Mouse (Mus musculus) MEL (cell line): ENCODE measurements around the gene Mypn. TPM values are rescaled to one million over a fixed set of nuclear protein-coding genes. Genes with fewer than 3 reads are reported as not detected.

ENCODE experiments used
- DNase-seq: peaks from one replicate; pipeline ENCODE4 v3.0.0; 2011; ENCODE audit warnings: low read depth, low spot score
- H3K27ac ChIP-seq: 2 replicates; pipeline ENCODE4 v1.5.1; 2012; ENCODE audit warnings: low read depth, mild to moderate bottlenecking, control low read depth, low read length, moderate library complexity; ENCODE audit not compliant: control insufficient read depth
- H3K27me3 ChIP-seq, 2 experiments: fragments of 150-350 bp in 1 of 2; sonication (generic) in 1 of 2; 2 replicates each; pipeline ENCODE4 v1.6.1; 2012; ENCODE audit warnings: low read length in 2 of 2, mild to moderate bottlenecking in 2 of 2, improper control_type of control experiment in 1 of 2, moderate library complexity in 1 of 2; ENCODE audit not compliant: insufficient read depth in 2 of 2, control insufficient read depth in 1 of 2
- H3K36me3 ChIP-seq, 2 experiments: 2 replicates each; pipeline ENCODE4 v1.6.1; 2012 to 2014; ENCODE audit warnings: low read length in 2 of 2, improper control_type of control experiment in 1 of 2, inconsistent platforms in 1 of 2, mild to moderate bottlenecking in 1 of 2; ENCODE audit not compliant: insufficient read depth in 2 of 2, control insufficient read depth in 1 of 2
- H3K4me1 ChIP-seq, 2 experiments: fragments of 150-350 bp in 1 of 2; sonication (generic) in 1 of 2; 2 replicates each; pipeline ENCODE4 v1.6.1; 2012; ENCODE audit warnings: low read length in 2 of 2, improper control_type of control experiment in 1 of 2, mild to moderate bottlenecking in 1 of 2; ENCODE audit not compliant: insufficient read depth in 2 of 2, control insufficient read depth in 1 of 2
- H3K4me3 ChIP-seq, 2 experiments: fragments of 150-350 bp in 1 of 2; sonication (generic) in 1 of 2; 2 replicates each; pipeline ENCODE4 v1.5.1; 2012; ENCODE audit warnings: low read depth in 2 of 2, low read length in 2 of 2, mild to moderate bottlenecking in 2 of 2, moderate library complexity in 2 of 2, control low read depth in 1 of 2, improper control_type of control experiment in 1 of 2; ENCODE audit not compliant: control insufficient read depth in 1 of 2, insufficient read depth in 1 of 2
- H3K79me2 ChIP-seq: 2 replicates; pipeline ENCODE4 v1.6.1; 2012; ENCODE audit warnings: mild to moderate bottlenecking, low read length, moderate library complexity; ENCODE audit not compliant: control insufficient read depth, poor library complexity, insufficient read depth
- H3K9ac ChIP-seq: 2 replicates; pipeline ENCODE4 v1.6.1; 2012; ENCODE audit warnings: low read depth, mild to moderate bottlenecking, control low read depth, low read length, moderate library complexity; ENCODE audit not compliant: control insufficient read depth, poor library complexity, severe bottlenecking
- H3K9me3 ChIP-seq: fragments of 150-350 bp; sonication (generic); replicated peaks from 2 replicates; pipeline ENCODE4 v1.6.1; 2012; ENCODE audit warnings: mild to moderate bottlenecking, low read length, improper control_type of control experiment, moderate library complexity; ENCODE audit not compliant: insufficient read depth
- BHLHE40 ChIP-seq: IDR thresholded peaks from 2 replicates; pipeline ENCODE4 v1.6.1; 2012; ENCODE audit warnings: low read depth, mild to moderate bottlenecking, inconsistent platforms, low read length, improper control_type of control experiment, borderline replicate concordance
- CHD1 ChIP-seq: IDR thresholded peaks from 2 replicates; pipeline ENCODE4 v1.6.1; 2012; ENCODE audit warnings: low read depth, mild to moderate bottlenecking, inconsistent platforms, low read length, improper control_type of control experiment
- CTCF ChIP-seq, 3 experiments: IDR thresholded peaks in 2 of 3; conservative IDR thresholded peaks in 1 of 3; 2 replicates each; pipeline ENCODE4 v1.5.1; 2011 to 2012; ENCODE audit warnings: low read length in 3 of 3, low read depth in 2 of 3, mild to moderate bottlenecking in 2 of 3, improper control_type of control experiment in 1 of 3, inconsistent platforms in 1 of 3, mixed read lengths in 1 of 3, moderate library complexity in 1 of 3; ENCODE audit not compliant: control insufficient read depth in 1 of 3, insufficient read depth in 1 of 3, poor library complexity in 1 of 3, severe bottlenecking in 1 of 3
- ELF1 ChIP-seq: IDR thresholded peaks from 2 replicates; pipeline ENCODE4 v1.6.1; 2014; ENCODE audit warnings: low read depth, mild to moderate bottlenecking, inconsistent platforms, low read length, improper control_type of control experiment, moderate library complexity
- EP300 ChIP-seq, 2 experiments: IDR thresholded peaks; 2 replicates each; pipeline ENCODE4 v1.6.1; 2011; ENCODE audit warnings: improper control_type of control experiment in 2 of 2, low read length in 2 of 2, low read depth in 1 of 2, mild to moderate bottlenecking in 1 of 2
- ETS1 ChIP-seq: IDR thresholded peaks from 2 replicates; pipeline ENCODE4 v1.6.1; 2012; ENCODE audit warnings: low read depth, mild to moderate bottlenecking, inconsistent platforms, low read length, improper control_type of control experiment, moderate library complexity
- GATA1 ChIP-seq: IDR thresholded peaks from 2 replicates; pipeline ENCODE4 v1.6.1; 2011; ENCODE audit warnings: low read depth, low read length, improper control_type of control experiment
- KAT2A ChIP-seq: conservative IDR thresholded peaks from 2 replicates; pipeline ENCODE4 v1.6.1; 2012; ENCODE audit warnings: low read depth, low read length, improper control_type of control experiment, inconsistent platforms
- MAX ChIP-seq: IDR thresholded peaks from 2 replicates; pipeline ENCODE4 v1.6.1; 2011; ENCODE audit warnings: low read length, improper control_type of control experiment
- MXI1 ChIP-seq: IDR thresholded peaks from 2 replicates; pipeline ENCODE4 v1.6.1; 2011; ENCODE audit warnings: mild to moderate bottlenecking, low read depth, low read length, improper control_type of control experiment
- MYB ChIP-seq: IDR thresholded peaks from 2 replicates; pipeline ENCODE4 v1.6.1; 2011; ENCODE audit warnings: mild to moderate bottlenecking, low read depth, low read length, improper control_type of control experiment
- MYC ChIP-seq: IDR thresholded peaks from 2 replicates; pipeline ENCODE4 v1.6.1; 2011; ENCODE audit warnings: low read depth, mild to moderate bottlenecking, low read length, improper control_type of control experiment, moderate library complexity
- NELFE ChIP-seq: IDR thresholded peaks from 2 replicates; pipeline ENCODE4 v1.6.1; 2011; ENCODE audit warnings: low read depth, low read length, improper control_type of control experiment
- POLR2AphosphoS5 ChIP-seq: IDR thresholded peaks from 2 replicates; pipeline ENCODE4 v1.6.1; 2012; ENCODE audit warnings: low read depth, borderline replicate concordance, mild to moderate bottlenecking, inconsistent platforms, low read length, moderate library complexity, mixed read lengths
- RCOR1 ChIP-seq: IDR thresholded peaks from 2 replicates; pipeline ENCODE4 v1.6.1; 2012; ENCODE audit warnings: low read depth, mild to moderate bottlenecking, inconsistent platforms, low read length, improper control_type of control experiment
- TCF12 ChIP-seq: IDR thresholded peaks from 2 replicates; pipeline ENCODE4 v1.6.1; 2014; ENCODE audit warnings: low read depth, mild to moderate bottlenecking, inconsistent platforms, low read length, improper control_type of control experiment, moderate library complexity
- ZC3H11A ChIP-seq: IDR thresholded peaks from 2 replicates; pipeline ENCODE4 v1.6.1; 2012; ENCODE audit warnings: low read depth, mild to moderate bottlenecking, inconsistent platforms, low read length, improper control_type of control experiment
- ZMIZ1 ChIP-seq: IDR thresholded peaks from 2 replicates; pipeline ENCODE4 v1.6.1; 2012; ENCODE audit warnings: low read depth, mild to moderate bottlenecking, inconsistent platforms, low read length, improper control_type of control experiment, moderate library complexity
- ZNF384 ChIP-seq: IDR thresholded peaks from 2 replicates; pipeline ENCODE4 v1.6.1; 2012; ENCODE audit warnings: low read depth, mild to moderate bottlenecking, inconsistent platforms, low read length, improper control_type of control experiment
- polyA plus RNA-seq, 2 experiments: library from polyadenylated mRNA; stranded (reverse) in 1 of 2; unstranded in 1 of 2; fragments of >175 nt in 1 of 2; fragments of >200 nt in 1 of 2; gene quantifications; 2 replicates each; pipeline versions ENCODE4 v1.2.1 to v1.2.4; 2012; ENCODE audit warnings: low replicate concordance in 2 of 2, low read depth in 1 of 2; ENCODE audit not compliant: insufficient read length in 2 of 2, insufficient read depth in 1 of 2, missing spikeins in 1 of 2
- total RNA-seq: library from RNA; depleted of rRNA; stranded (reverse); fragments of 300-350 nt; gene quantifications from 2 replicates; pipeline ENCODE4 v1.2.3, GENCODE M21; 2012

Gene Mypn
- total and polyA plus RNA-seq, 3 experiments: not detected

- H3K27ac ChIP-seq: no peak overlapping the region
- TF ChIP-seq MXI1 (no peak), NELFE (no peak), ETS1 (no peak), TCF12 (no peak), ELF1 (no peak), RCOR1 (no peak), KAT2A (no peak), GATA1 (no peak), MAX (no peak), EP300 (IDR thresholded peaks at IDR 0.05; ENCODE audit: low read depth in 1 of 2, low read length in 2 of 2) (no peak), POLR2AphosphoS5 (no peak)
- H3K9me3 ChIP-seq: no peaks in the 10 kb centered on the region
- no peaks in the 10 kb centered on the region for H3K36me3 ChIP-seq
- peak; percentile 19 for DNase-seq
- no peak overlapping the region for H3K9ac ChIP-seq
- 0 out of 4 replicates have a peak, but pooled peaks cover 0 to 3% of the 10 kb centered on the region in 2 experiments for H3K4me1 ChIP-seq
- H3K27me3 ChIP-seq: peaks cover 0 to 5% of the 10 kb centered on the region in 2 experiments; a peak in 3 of 4 replicates
- H3K4me3 ChIP-seq: no peak overlapping the region
- no peaks in the 10 kb centered on the region for H3K79me2 ChIP-seq
Observed at GRCm38 (mm10) chr10:63165752-63166412, 37.9 kb downstream of the Mypn start.

- peaks cover 0 to 5% of the 10 kb centered on the region in 2 experiments; a peak in 2 of 4 replicates for H3K27me3 ChIP-seq
- no peaks in the 10 kb centered on the region for H3K79me2 ChIP-seq
- 0 out of 4 replicates have a peak, but pooled peaks cover 0 to 4% of the 10 kb centered on the region in 2 experiments for H3K4me1 ChIP-seq
- no peak overlapping the region for H3K9ac ChIP-seq
- H3K27ac ChIP-seq: no peak overlapping the region
- no peak for DNase-seq
- no peaks in the 10 kb centered on the region for H3K36me3 ChIP-seq
- no peak overlapping the region for H3K4me3 ChIP-seq
- TF ChIP-seq ETS1: 0 out of 2 replicates have a peak, but pooled peaks have one; percentile 9
- TF ChIP-seq CHD1: no peak
- TF ChIP-seq TCF12: 0 out of 2 replicates have a peak, but pooled peaks have one; percentile 32
- TF ChIP-seq EP300 (IDR thresholded peaks at IDR 0.05; ENCODE audit: low read depth in 1 of 2, low read length in 2 of 2): peak in 1 of 2 experiments; percentile 30; a peak in 2 of 4 replicates
- no peak for TF ChIP-seq ZC3H11A
- no peak for TF ChIP-seq MYC
- TF ChIP-seq MXI1: no peak
- TF ChIP-seq ZNF384: peak; percentile 70
- TF ChIP-seq MYB: no peak
- TF ChIP-seq RCOR1: no peak
- TF ChIP-seq BHLHE40: no peak
- TF ChIP-seq GATA1: 0 out of 2 replicates have a peak, but pooled peaks have one; percentile 25
- no peak for TF ChIP-seq CTCF (IDR thresholded peaks at IDR 0.05 in 2 of 3, conservative IDR thresholded peaks at IDR 0.05 in 1 of 3; ENCODE audit: control insufficient read depth in 1 of 3, insufficient read depth in 1 of 3, low read depth in 2 of 3, low read length in 3 of 3, poor library complexity in 1 of 3, severe bottlenecking in 1 of 3)
- TF ChIP-seq ZMIZ1: no peak
- TF ChIP-seq POLR2AphosphoS5: no peak
- no peaks in the 10 kb centered on the region for H3K9me3 ChIP-seq
Observed at GRCm38 (mm10) chr10:63161240-63161639, 42.5 kb downstream of the Mypn start.
